Mouse (Mus musculus): Measurements from ENCODE around the gene Gm8439.
"Not testable (repeated sequence)": the region's sequence is repeated elsewhere in the genome, so short reads cannot be mapped to it uniquely, and the experiment has no call there.

Gm8439 gene

DNA sequence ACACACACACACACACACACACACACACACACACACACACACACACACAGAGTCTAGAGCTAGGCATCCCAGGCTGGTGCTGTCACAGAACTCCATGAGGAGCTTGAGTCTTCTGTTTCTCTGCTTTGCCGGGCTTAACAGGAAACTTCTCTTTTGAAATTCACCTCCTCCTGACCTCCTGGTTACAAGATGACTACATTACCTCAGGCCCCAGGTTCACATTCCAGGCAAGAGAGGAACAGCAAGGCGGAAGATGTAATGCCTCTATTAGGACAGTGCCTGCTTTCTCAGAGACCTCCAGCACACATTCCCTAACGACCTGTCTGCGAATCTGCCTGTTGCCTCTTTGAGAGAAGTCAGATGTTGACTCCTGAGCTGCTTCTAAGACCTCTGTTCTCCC is at the start of gene Gm8439:
Gm8439 (plus strand) TSS at position 301 of the 400 bp plus-strand sequence.
- no peak for DNase-seq (ENCODE audit: low read depth, low spot score)

DNA sequence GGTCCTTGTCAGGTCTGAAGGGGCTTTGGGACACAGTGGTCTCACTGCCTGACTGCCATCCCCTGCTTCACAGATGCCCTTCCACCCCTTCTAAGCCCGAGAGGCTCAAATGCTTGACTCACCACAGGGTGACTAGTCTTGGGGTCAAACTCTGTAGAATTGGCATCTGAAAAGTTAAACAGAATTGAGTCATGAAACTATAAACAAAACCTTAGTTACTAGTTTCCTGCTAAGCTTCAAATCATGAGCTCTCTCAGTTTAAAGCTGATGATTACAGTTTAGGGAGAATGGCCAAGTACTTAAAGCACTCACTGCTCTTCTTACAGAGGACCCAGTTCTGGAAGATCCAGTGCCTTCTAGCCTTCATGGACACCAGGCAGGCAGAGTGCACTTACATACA is 43.6 kb upstream of the Gm8439 start:
- DNase-seq (ENCODE audit: low read depth, low spot score), result no peak

DNA sequence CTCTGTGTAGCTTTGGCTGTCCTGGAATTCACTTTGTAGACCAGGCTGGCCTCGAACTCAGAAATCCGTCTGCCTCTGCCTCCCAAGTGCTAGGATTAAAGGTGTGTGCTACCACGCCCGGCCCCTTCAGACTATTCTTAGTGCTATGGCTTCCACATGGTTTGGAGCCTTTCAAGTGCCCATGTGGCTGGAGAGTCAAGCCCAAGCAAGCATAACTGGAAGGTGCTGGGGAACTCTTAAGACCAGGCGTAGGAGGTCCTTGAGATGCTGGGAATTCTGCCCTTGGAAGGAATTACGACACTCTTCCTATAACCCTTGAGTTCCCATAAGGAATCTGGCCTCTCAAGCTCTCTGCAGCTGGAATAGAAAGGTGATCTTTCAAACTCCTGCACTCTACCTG is 32.0 kb upstream of the Gm8439 start:
- no peak for DNase-seq (ENCODE audit: low read depth, low spot score)

DNA sequence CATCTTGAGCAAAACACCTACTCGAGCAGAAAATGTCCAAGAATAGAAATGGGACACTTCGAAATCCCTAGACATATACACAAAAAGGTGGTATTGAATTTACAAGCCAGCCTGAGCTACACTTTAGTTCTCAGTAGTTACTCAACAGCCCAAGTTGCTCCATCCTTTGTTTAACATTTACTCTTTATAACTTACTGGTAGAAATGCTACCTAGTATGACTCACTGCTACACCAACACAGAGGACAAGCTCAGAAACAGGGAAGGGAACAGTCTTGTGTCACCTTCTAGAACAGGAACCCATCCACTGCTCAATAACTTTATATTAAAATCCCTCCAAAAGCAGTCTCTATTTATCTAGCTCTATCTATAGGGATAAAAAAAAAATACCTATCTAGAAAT is 22.8 kb upstream of the Gm8439 start:
- no peak for DNase-seq (ENCODE audit: low read depth, low spot score)

DNA sequence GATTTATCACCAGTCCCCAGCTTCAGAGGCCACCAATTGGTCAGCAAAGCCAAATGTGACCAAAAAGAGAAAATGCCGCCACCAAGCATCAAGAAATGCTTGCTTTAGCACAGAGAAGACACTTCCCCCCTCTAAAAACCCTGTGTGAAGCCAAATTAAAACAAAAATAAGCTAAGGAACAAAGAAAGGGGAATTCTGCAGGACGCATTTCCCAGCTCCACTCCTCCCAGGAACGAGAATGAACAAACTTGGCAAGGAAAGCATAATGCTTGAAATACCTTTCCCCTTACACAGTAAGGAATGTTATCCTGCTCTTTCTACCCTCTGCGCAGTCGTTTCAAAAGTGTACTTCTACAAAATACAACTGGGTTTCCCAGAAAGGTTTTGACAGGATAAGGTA is 20.5 kb upstream of the Gm8439 start:
- DNase-seq (ENCODE audit: low read depth, low spot score), result no peak

DNA sequence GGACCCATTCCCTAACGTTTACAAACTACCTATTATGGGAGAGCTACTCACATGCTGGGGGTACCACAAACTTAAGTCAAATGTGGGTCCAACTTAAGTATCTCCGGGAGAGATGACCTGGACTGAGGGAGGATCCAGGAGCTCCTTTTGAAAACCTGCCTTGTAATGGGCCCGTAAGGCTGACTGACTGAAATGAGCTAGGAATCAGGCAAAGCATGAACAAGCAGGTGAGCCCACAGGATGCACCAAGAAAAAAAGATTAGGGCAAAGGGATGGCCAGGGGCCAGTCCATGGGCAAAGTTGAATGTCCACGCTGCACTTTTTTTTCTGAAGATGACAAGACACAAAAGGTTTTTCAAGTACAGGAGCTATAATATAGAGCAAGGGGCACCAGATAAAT is 19.5 kb upstream of the Gm8439 start:
- no peak for DNase-seq (ENCODE audit: low read depth, low spot score)

DNA sequence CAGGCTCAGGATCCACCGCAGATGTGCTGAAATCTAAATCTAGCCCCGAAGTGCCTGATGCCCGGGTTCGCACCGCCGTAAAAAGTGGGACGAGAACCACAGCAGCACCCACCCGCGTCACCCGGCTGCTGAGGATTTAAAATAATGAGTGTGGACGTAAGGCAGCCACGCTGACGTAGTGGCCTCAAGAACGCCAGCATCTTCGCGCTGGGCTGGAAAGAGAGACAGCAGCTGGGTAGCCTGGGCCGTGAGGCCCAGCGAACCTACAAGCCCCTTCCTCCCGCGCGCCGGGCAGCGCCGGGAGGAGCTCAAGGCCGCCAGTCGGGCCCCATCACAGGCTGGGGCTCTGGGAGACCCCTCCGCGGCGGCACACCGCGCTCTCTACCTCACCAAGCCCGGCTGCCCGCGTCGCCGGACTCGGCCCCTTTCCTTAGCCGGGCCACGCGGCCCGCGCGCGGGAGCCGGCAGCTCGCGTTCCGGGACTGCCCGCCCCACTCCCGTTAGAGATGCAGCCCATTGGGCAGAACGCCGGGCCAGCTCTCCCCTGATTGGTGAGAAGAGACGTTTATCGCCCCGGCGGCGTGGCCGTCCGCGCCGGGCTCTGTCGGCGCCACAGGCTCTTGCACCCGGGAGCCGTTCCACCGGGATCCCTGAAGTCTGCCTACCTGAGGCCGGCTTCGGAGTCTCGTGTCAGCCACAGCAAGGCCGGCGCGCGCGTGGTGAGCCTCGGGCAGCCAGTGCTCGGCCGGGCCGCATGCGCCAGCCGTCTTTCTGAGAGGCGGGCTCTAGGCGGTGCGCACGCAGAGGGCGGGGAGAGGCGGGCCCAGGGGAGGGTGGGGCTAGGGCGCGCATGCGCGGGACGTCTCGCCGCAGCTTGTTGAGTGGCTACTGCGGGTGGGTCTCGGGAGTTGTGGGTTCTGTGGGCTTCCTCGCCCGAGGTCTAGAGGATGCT is 18.8 kb upstream of the Gm8439 start, which contains the start of gene Ctps:
Ctps (minus strand) TSS at position 791 of the 952 bp plus-strand sequence.
- peak; percentile 96 for DNase-seq (ENCODE audit: low read depth, low spot score)

DNA sequence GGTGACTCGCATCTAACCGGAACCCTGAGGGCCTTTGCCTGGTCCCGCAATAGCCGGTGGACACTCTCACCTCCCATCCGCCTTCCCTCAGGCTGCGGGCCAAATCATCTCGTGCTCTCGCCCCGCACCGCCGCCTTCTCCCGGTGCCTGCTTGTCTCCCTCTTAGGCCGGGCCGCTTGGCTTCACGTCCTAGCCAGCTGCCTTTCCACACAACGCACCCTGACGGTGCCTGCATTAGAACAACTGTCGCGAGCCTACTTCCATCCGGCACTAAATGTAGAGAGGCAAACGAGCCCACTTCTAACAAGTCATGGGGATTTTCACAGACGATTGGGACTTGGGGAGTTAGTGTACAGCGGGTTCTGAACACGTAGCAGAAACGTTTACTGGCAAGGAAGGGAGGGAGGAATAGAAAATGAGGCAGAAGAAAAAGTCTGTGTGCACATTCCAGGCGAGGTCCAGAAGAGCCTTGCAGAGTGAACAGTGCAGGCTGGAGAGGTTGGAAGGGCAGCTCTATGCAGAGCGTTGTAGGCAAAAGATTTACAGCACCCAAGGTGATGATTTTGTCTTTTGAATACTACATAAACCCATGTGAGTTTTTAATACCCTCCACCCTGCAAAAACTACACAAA is 18.0 kb upstream of the Gm8439 start:
- no peak for DNase-seq (ENCODE audit: low read depth, low spot score)

DNA sequence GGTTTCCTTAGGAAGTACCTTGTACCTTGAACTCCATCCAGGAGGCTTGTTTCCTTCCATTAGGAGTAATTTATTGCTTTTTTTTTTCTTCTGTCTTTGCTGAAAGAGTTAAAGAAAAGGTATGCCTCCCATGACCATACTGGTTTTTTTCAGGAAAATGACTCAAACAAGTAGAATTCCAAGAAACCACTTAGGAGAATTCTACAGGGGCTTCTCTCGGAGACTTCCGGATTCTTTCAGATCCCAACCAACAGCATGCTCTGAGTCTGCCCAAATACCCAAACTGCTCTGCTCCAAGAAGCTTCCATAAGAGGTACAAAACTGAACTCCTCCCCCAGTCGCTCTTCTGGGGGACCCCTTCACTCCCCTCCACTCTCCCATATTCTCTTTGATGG is 17.5 kb upstream of the Gm8439 start:
- DNase-seq (ENCODE audit: low read depth, low spot score), result no peak

DNA sequence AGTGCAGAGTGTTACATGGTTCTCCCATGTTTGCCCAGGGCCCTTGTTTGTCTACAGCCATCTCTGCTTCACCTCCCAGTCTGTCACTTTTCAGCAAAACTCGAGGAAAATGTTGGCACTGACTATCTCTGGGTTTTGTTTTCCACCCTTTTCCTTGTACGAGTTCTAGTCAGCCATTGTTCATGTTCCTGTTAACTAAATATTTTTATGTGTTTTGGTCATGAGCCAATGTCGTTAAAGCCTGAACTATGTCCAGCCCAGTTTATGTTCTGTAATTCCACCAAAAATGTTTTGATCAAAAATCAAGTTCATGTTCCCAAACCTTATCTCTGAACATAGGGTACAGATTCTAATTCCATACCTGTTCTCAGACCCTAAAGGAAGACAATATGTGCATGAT is 16.9 kb upstream of the Gm8439 start:
- DNase-seq (ENCODE audit: low read depth, low spot score), result no peak

DNA sequence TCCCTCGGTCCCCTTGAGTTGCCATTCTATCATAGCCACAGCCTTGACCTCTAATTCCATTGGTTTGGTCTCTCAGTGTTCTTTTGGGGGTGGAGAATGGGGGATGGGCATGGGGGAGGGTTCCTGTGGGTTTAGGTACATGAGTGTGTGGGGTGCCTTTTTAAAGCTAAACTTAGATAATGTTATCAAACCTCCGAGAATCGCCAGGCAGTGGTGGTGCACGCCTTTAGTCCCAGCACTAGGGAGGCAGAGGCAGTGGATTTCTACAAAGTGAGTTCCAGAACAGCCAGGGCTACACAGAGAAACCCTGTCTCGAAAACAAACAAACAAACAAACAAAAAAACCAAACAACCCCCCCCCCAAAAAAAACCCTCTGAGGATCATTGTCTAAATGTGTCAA is 7.7 kb upstream of the Gm8439 start:
- no peak for DNase-seq (ENCODE audit: low read depth, low spot score)

DNA sequence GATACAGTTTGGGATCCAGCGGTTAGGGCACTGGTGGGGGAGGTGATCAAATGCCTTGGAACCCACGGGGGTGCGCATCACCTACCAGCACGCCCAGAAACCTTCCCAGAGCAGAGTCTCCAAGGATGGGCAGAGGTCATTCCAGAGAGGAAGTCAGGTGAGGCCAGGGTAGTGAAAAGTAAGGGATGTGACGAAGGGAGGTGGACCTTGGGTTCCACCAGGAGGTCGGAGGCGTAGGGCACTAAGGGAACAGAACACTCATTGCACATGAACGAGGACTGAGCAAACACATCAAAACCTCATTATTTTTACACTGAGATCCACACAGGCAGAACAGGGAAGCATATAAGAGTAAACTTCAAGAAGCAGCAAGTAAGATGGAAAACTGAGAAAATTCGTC is 6.8 kb upstream of the Gm8439 start:
- DNase-seq (ENCODE audit: low read depth, low spot score), result no peak

DNA sequence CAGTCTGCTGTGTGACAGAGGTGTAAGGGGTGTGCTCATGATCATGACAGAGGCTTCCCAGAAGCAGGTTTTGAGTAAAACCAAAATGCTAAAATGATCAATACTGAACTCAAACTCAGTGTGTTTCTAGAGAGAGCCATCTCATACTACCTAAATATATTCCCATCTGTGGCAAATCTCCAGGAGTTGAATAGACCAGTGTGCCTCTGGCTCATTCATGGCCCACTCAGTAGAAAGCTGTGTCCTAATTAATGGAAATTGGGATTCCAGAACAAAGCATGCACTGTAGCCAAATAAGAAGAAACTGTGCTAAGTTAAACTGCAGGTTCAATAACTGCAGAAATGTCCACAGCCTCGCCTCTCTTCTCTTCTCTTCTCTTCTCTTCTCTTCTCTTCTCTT is 1.6 kb upstream of the Gm8439 start:
- DNase-seq (ENCODE audit: low read depth, low spot score), result no peak

DNA sequence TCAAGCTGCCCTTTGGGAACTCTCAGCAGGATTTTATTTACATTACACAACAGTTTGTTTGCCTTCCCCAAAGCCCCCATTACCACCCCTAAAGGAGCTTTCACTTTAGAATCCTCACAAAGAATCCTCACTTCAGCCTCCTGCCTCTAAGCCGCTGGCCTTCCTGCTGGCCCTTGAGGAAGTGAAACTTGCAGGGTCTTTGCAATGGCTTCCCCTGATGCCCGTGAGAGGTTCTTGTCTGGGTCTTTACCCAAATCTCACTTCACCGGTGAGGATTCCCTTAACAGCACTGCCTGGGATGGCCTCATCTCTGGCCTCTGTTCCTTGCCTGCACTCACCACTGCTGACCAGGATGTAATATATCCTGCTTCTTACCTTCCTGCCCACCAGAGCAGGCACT is 525 bp downstream of the Gm8439 start:
- DNase-seq (ENCODE audit: low read depth, low spot score), result no peak

DNA sequence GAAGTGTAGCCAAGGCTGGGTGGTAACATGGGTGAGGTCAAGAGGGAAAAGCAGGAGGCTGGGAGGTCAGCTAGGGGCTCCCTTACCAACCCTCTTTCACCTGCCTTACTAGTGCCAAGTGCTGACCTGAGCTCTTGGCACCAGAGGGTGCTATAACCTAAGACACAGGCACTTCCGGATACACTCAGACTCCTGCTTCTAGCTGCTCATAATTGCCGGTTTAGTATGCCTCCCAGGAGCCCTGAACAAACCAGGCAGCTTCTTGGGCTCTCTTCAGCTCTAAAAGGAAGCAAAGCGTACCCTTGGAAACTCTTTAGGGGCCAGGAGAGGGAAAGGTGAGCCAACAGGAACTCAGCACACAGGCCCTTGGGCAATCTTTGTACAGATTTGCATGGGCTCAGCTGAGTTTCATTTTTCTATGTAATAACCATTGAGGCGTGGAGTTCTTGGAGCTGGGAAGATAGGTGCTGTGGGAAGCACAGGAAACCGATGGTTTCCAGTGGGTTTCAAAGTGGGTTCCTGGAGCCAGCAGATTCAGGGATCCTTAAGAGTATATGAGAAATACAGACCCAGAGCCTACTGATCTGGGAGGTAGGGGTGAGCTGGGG is 1.4 kb downstream of the Gm8439 start:
- DNase-seq (ENCODE audit: low read depth, low spot score), result peak; percentile 83

DNA sequence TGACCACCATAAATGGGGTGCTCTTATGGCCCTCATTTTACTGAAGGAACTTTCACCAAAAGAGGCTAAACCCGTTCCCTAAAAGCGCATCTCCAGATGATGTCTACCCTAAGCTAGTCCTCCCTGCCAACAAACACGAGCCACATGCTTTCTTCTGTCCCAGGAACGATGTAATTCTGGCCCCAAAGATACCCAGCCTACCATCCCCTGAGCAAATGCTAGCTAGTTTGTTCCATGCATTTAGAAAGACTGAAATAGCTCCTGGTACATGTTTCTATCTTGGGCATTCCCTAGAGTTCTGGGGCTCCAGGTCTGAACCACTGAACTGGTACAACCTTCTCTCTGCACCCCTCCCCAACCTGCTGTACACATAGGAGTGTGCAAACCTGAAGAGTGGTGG is 2.4 kb downstream of the Gm8439 start:
- no peak for DNase-seq (ENCODE audit: low read depth, low spot score)

DNA sequence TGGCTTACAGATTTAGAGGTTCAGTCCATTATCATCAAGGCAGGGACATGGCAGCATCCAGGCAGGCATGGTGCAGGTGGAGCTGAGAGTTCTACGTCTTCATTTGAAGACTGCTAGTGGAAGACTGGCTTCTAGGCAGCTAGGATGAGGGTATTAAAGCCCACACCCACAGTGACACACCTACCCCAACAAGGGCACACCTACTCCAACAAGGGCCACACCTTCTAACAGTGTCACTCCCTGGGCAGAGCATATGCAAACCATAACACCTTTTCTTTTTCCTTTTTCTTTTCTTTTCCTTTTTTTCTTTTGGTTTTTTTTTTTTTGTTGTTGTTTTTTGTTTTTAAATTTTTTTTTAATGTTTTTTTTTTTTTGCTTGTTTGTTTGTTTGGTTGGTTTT is 7.7 kb downstream of the Gm8439 start:
- DNase-seq (ENCODE audit: low read depth, low spot score), result not testable (repeated sequence)

DNA sequence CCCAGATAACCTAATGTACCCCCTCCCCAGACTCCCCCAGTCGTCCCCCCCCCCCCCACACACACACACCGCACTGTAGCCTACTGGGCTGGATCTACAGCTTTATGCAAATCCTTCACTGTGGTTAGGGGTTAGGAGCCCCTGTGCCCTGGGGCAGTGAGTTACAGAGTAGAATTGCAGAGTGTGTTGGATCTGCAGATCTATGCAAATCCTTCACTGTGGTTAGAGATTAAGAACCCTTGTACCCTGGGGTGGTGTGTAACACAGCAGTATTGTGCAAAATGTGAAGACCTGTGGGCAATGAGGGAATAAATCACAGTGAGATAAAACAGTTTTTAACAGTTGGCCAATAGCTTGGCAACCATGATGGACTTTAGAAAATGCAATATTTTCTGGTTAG is 10.4 kb downstream of the Gm8439 start:
- DNase-seq (ENCODE audit: low read depth, low spot score), result peak; percentile 37

DNA sequence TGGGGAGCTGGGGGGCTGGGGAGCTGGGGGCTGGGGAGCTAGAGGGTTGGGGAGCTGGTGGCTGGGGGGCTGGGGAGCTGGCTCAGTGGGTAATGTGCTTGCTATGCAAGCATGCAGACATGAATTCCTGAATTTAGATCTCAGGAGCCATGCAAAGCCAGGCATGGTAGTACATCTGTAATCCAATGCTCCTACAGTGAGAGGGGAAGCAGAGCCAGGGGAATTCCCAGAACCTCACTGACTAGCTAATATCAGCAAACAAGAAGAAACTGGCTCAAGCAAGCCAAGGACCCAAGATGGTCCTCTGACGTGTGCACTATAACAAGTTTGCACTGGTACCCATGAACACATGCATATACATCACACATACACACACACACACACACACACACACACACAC is 13.2 kb downstream of the Gm8439 start:
- no peak for DNase-seq (ENCODE audit: low read depth, low spot score)

DNA sequence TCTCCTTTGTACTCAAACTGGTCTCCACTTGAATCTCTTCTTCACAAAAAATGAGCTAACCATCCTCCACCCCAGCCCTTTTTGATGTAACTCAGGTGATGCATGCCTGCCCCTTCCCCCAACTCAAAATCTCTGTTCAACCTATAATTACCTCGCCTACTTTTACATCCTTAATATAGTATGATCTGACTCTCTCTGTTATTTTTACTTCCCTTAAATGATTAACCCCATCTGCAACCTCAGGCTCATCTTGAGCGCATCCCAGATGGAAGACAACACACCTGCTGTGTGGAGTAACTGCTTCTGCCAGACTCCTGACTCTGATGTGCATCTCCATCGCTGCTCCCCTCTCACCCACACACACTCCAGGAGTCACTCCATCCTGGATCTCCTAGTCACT is 14.1 kb downstream of the Gm8439 start:
- no peak for DNase-seq (ENCODE audit: low read depth, low spot score)

DNA sequence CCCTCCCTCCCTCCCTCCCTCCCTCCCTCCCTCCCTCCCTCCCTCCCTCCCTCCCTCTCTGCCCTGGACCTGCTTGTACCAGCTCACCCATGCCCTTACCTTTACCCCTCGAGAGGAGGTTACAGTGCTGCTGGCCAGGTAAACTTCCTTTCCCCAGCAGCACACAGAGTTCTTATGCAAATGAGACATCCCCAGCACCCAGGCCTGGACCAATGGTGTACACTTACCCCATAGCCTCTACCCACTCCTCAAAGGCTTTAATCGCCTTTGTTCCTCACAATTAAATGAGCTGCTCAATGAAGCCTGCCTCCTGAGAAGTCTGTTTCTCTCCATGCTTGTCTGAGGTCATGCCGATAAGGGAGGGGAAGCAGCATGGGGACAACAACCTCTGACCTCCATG is 18.4 kb downstream of the Gm8439 start:
- no peak for DNase-seq (ENCODE audit: low read depth, low spot score)

DNA sequence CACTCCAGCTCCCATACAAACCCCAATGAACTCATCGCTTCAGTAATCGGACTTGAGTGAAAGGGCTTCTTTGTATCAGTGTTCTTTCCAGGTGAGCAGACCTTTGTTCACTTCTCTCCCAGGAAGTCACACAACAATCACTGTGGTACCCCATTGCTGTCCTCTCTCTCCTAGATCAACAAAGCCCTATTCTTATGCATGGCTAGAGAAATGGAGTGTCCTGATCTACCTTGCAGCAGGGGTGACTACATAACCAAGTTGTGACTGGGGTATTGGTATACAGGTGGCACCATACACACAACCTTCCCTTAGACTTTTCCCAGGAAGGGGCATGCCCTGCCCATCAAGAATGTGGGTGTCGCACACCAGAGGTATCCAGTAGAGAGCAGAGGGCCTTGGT is 22.5 kb downstream of the Gm8439 start:
- no peak for DNase-seq (ENCODE audit: low read depth, low spot score)

Data from mesoderm, embryonic 11.5 days (tissue).